39 mouse cellular contexts compared by ENCODE assay signal in the genomic region with DNA sequence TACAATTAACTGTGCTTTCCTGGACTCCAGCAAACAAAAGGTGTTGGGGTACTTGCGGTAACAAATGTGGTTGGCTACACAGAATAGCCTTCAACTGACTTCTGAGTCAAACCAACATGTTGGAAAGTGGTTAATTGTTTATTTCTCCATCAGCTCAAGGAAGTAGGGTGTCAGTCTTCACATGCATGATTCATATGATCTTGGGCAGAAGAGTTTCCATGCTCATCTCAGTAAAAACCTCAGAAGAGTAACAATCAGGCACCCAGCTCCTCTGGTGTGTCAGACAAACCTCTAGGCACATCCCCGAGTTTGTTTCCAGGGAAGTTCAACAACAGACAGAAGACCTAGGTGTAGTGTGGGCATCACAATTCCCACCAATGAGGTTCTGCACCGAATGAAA. TPM values are rescaled to one million over a fixed set of nuclear protein-coding genes. Genes with fewer than 3 reads are reported as not detected.
"Had no signal": no experiment of that assay in that cellular context is flagged by ENCODE, and none has a peak within 500 bp of the region (broad histone marks: within the 10 kb centered on the region; RNA-seq: fewer than 3 reads in every experiment).

No protein-coding gene starts in this region.

- ATAC-seq: forebrain, embryonic 13.5 days; forebrain, embryonic 14.5 days; forebrain, embryonic 15.5 days; forebrain, embryonic 16.5 days; forebrain, postnatal 0 days had no signal

- H3K4me2 ChIP-seq: embryonic facial prominence, embryonic 12.5 days; embryonic facial prominence, embryonic 13.5 days; embryonic facial prominence, embryonic 15.5 days; forebrain, embryonic 12.5 days; forebrain, embryonic 13.5 days; forebrain, embryonic 15.5 days had no signal

- H3K9ac ChIP-seq: embryonic facial prominence, embryonic 12.5 days; embryonic facial prominence, embryonic 13.5 days; embryonic facial prominence, embryonic 15.5 days; forebrain, embryonic 12.5 days; forebrain, embryonic 13.5 days; forebrain, embryonic 15.5 days; forebrain, postnatal 0 days had no signal

- H3K4me1 ChIP-seq: embryonic facial prominence, embryonic 10.5 days; embryonic facial prominence, embryonic 12.5 days; embryonic facial prominence, embryonic 13.5 days; embryonic facial prominence, embryonic 15.5 days; forebrain, embryonic 10.5 days; forebrain, embryonic 12.5 days; forebrain, embryonic 13.5 days; forebrain, embryonic 15.5 days had no signal

- H3K4me3 ChIP-seq: embryonic facial prominence, embryonic 10.5 days; embryonic facial prominence, embryonic 12.5 days; embryonic facial prominence, embryonic 13.5 days; embryonic facial prominence, embryonic 15.5 days; erythroblast, embryonic 14.5 days; forebrain, embryonic 10.5 days; forebrain, embryonic 12.5 days; forebrain, embryonic 13.5 days; forebrain, embryonic 15.5 days; gastrocnemius, adult 2 months; heart, adult 2 months had no signal

- H3K36me3 ChIP-seq: embryonic facial prominence, embryonic 10.5 days; embryonic facial prominence, embryonic 12.5 days; embryonic facial prominence, embryonic 13.5 days; embryonic facial prominence, embryonic 15.5 days; forebrain, embryonic 10.5 days; forebrain, embryonic 12.5 days; forebrain, embryonic 15.5 days had no signal

- H3K27me3 ChIP-seq: embryonic facial prominence, embryonic 12.5 days; embryonic facial prominence, embryonic 13.5 days; embryonic facial prominence, embryonic 15.5 days; forebrain, embryonic 12.5 days; forebrain, embryonic 13.5 days; forebrain, embryonic 15.5 days had no signal

- H3K27ac ChIP-seq: embryonic facial prominence, embryonic 10.5 days; embryonic facial prominence, embryonic 12.5 days; embryonic facial prominence, embryonic 13.5 days; embryonic facial prominence, embryonic 15.5 days; forebrain, embryonic 10.5 days; forebrain, embryonic 12.5 days; forebrain, embryonic 13.5 days; forebrain, embryonic 15.5 days; gastrocnemius, adult 2 months; heart, adult 2 months had no signal

- DNase-seq: cerebellum, adult 9-10 months; cerebellum, adult 9-11 months; cerebellum, postnatal 10 days; cerebellum, postnatal 14 days; cerebellum, postnatal 25 days; cerebellum, postnatal 36 days; embryo, embryonic 11 days; forebrain, postnatal 0 days; gastrocnemius, adult 2 months; gastrocnemius, postnatal 10 days; gastrocnemius, postnatal 14 days; gastrocnemius, postnatal 25 days; gastrocnemius, postnatal 36 days; heart, adult 11 months; heart, adult 18-20 months; heart, adult 2 months had no signal

- H3K9me3 ChIP-seq: embryonic facial prominence, embryonic 12.5 days; embryonic facial prominence, embryonic 15.5 days had no signal

RNA-seq across cellular contexts. Expression of a gene that starts 33.7 kb away (rescaled TPM):
- total RNA-seq: common myeloid progenitor, adult 5-6 weeks; forebrain, postnatal 0 days; gastrocnemius, adult 18-20 months; gastrocnemius, adult 2 months; gastrocnemius, adult 8-10 months; gastrocnemius, postnatal 10 days; gastrocnemius, postnatal 14 days; gastrocnemius, postnatal 25 days; gastrocnemius, postnatal 36 days; gastrocnemius, postnatal 4 days; granulocyte monocyte progenitor cell, adult 5-6 weeks; heart, adult 18-20 months; heart, adult 2 months; heart, adult 8-10 months had no signal
- polyA plus RNA-seq: cortical plate, adult 2 months; embryonic facial prominence, embryonic 10.5 days; embryonic facial prominence, embryonic 11.5 days; embryonic facial prominence, embryonic 12.5 days; embryonic facial prominence, embryonic 13.5 days; embryonic facial prominence, embryonic 14.5 days; embryonic facial prominence, embryonic 15.5 days; erythroblast, embryonic 14.5 days; forebrain, embryonic 10.5 days; forebrain, embryonic 11.5 days; forebrain, embryonic 12.5 days; forebrain, embryonic 13.5 days; forebrain, embryonic 14.5 days; forebrain, embryonic 15.5 days; forebrain, embryonic 16.5 days; forebrain, postnatal 0 days; frontal cortex, adult 2 months; gonadal fat pad, adult 2 months; heart, adult 2 months had no signal

RNA-seq across cellular contexts. Expression of a gene that starts 44.7 kb away (rescaled TPM):
- total RNA-seq: common myeloid progenitor, adult 5-6 weeks; forebrain, postnatal 0 days; gastrocnemius, adult 18-20 months; gastrocnemius, adult 2 months; gastrocnemius, adult 8-10 months; gastrocnemius, postnatal 10 days; gastrocnemius, postnatal 14 days; gastrocnemius, postnatal 25 days; gastrocnemius, postnatal 36 days; gastrocnemius, postnatal 4 days; granulocyte monocyte progenitor cell, adult 5-6 weeks; heart, adult 18-20 months; heart, adult 2 months; heart, adult 8-10 months had no signal
- polyA plus RNA-seq: cortical plate, adult 2 months; embryonic facial prominence, embryonic 10.5 days; embryonic facial prominence, embryonic 11.5 days; embryonic facial prominence, embryonic 12.5 days; embryonic facial prominence, embryonic 13.5 days; embryonic facial prominence, embryonic 14.5 days; embryonic facial prominence, embryonic 15.5 days; erythroblast, embryonic 14.5 days; forebrain, embryonic 10.5 days; forebrain, embryonic 11.5 days; forebrain, embryonic 12.5 days; forebrain, embryonic 13.5 days; forebrain, embryonic 14.5 days; forebrain, embryonic 15.5 days; forebrain, embryonic 16.5 days; forebrain, postnatal 0 days; frontal cortex, adult 2 months; gonadal fat pad, adult 2 months; heart, adult 2 months had no signal

RNA-seq across cellular contexts. Expression of a gene that starts 58.7 kb away (rescaled TPM):
- total RNA-seq: common myeloid progenitor, adult 5-6 weeks; forebrain, postnatal 0 days; gastrocnemius, adult 18-20 months; gastrocnemius, adult 2 months; gastrocnemius, adult 8-10 months; gastrocnemius, postnatal 14 days; gastrocnemius, postnatal 25 days; gastrocnemius, postnatal 36 days; gastrocnemius, postnatal 4 days; granulocyte monocyte progenitor cell, adult 5-6 weeks; heart, adult 18-20 months; heart, adult 2 months; heart, adult 8-10 months had no signal
- polyA plus RNA-seq: cortical plate, adult 2 months; embryonic facial prominence, embryonic 10.5 days; embryonic facial prominence, embryonic 11.5 days; embryonic facial prominence, embryonic 12.5 days; embryonic facial prominence, embryonic 13.5 days; embryonic facial prominence, embryonic 14.5 days; erythroblast, embryonic 14.5 days; forebrain, embryonic 10.5 days; forebrain, embryonic 11.5 days; forebrain, embryonic 12.5 days; forebrain, embryonic 13.5 days; forebrain, embryonic 14.5 days; forebrain, embryonic 15.5 days; forebrain, embryonic 16.5 days; forebrain, postnatal 0 days; frontal cortex, adult 2 months; heart, adult 2 months had no signal
